Mouse (Mus musculus) layer of hippocampus, adult 8-10 months (tissue): ENCODE data around the gene Podn. TPM values are rescaled to one million over a fixed set of nuclear protein-coding genes. Genes with fewer than 3 reads are reported as not detected.
"Not testable (repeated sequence)": the region's sequence is repeated elsewhere in the genome, so short reads cannot be mapped to it uniquely, and the experiment has no call there.

Source experiments
- DNase-seq, 2 experiments: peaks; one replicate each; pipeline ENCODE4 v3.0.0; 2022; ENCODE audit warnings: low spot score in 2 of 2
- total RNA-seq, 4 experiments: library from RNA; stranded (reverse); gene quantifications; 2 replicates each; pipeline ENCODE4 v1.2.4; 2022

The Podn gene
- total RNA-seq, 4 experiments from 2014 or later, result 7.6 to 14.2 (median 10.4) TPM

DNA sequence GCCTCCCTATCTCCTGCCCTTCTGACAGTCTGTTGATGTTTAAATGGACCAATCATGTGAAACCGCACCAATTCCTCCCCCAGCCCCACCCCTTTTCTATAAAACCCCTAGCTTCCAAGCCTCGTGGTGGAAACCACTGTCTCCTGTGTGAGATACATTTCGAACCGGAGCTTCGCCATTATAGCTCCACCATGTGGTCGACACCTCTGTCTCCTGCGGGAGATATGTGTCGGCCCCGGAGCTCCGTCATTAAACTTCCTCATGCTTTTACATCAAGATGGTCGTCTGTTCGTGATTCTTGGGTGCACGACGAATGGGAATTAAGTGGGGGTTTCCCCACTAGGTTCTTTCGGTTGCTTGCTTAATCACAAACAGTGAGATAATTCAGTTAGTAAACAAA, 17.1 kb downstream of the Podn start:
- DNase-seq, result not testable (repeated sequence)

DNA sequence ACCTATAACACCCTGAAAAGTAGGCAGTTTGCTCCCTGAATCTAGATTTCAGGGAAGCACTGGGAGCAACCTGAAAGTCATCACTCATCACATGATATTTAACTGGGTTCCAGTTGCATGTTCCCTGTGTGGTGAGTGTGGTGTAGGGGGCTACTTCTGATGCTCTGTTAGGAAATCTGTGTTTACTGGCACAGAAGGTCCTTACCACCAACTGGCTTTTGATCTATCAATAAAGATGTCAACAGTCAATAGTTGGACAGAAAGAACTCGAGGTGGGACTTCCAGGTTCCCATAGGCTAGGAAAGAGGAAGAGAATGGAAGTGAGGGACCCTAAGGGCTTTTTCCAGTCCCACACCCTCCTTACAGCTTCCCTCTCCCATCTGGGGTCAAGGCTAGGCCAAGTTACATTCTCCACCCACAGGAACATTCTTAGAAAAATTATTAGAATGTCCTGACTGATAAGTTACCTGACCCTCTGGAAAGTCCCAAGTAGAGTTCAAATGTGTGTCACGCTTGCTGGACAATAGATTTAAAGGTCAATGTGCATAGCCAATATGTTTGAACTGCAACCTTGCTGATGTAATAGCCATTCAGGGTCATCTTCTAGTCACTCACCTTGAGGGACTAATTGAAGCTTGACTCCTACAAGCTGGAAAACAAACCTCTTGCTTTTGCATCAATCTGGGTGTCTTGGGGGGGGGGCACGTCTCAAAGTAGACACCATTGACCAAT, 18.9 kb downstream of the Podn start:
- no peak for DNase-seq

DNA sequence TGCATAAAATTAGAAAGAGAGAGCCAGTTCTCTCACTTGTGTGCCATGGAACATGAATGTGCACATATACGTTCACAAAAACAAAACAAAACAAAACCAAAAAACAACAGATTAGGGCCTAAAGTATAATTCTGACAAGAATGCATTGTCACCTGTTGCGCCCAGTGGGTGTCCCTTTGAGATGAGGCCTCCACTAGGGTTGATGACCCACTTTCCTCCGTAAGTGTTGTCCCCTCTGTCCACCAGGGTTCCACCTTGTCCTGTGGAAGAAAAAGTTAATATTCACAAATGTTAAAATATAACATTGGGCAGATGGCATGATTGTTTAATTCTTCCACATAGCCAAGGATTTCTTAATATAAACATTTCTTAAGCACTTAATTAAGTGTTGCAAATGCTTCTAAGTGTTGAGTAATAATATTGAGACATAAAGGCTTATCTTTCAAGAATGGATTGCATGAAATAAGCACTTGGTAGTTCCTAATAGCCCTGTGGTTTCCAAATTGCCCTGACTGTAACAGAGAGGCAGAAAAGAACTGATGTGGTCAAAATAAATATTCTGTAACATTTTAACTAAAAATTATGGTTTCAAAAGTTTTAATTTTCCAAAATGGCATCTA, 21.9 kb downstream of the Podn start:
- DNase-seq, result no peak

DNA sequence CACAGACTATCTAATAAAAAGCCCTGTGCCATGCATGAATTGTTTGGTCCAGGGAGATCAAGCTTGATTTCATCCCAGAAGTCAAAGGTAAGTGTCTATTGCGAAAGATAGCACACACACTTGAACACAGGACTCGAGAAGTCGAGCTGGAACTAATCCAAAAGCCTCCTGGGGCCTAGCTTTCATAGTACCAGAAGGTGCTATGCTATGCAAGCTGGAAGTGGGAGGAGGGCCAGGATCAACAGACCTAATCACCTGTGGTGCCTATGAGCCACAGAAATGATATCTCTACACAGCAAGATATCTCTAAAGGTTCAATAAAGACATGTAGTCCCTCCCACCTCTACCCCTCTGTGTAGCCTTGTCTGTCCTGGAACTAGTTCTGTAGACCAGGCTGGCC, 24.2 kb downstream of the Podn start:
- DNase-seq, result no peak

DNA sequence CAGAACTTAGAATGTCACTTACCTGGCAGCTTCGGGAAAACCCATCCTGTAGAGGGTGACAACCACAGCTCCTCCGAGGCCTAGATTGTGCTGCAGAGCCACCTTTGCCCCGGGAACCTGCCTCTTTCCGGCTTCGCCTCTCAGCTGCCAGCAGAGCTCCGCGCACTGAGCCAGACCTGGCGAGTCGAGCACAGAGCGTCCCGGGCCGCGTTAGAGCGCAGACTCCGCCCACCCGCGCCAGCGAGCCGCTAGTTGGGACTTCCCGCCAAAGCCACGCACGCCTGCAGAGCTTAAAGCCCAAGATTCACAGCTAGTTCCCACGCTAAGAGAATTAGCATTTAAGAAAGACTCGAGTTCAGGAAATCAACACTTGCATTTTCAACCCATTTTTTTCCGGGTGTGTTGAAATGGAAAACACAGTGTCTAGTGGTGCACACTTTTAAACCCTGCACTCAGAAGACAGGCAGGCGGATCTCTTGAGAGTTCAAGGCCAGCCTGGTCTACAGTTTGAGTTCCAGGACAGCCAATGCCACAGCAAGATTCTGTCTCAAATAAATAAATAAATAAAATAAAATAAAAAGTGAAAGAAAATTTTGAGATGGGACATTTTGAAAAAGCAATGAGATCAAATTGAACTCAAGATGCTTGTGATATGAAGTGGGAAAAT, 24.9 kb downstream of the Podn start:
- peak; percentile 88 to 91 for DNase-seq

DNA sequence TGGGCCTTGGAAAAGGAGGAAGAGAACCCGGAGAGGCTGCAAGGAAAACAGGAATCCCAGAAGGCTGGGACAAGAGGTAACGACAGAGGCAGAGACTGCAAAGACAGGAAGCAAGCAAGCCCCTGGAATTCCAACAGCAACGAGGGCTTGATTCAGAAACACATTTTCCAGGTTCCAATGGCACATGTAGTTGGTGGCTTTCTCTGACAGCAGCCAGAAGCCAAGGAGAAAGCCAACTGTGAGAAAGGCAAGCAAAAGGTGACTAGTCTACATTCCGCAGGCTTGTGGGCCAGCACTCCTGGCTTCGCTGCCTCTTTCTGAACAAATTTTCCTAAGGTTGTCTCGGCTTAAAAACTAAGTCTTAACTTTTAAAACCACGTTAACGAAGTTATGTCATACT, 25.5 kb downstream of the Podn start:
- DNase-seq, result no peak

DNA sequence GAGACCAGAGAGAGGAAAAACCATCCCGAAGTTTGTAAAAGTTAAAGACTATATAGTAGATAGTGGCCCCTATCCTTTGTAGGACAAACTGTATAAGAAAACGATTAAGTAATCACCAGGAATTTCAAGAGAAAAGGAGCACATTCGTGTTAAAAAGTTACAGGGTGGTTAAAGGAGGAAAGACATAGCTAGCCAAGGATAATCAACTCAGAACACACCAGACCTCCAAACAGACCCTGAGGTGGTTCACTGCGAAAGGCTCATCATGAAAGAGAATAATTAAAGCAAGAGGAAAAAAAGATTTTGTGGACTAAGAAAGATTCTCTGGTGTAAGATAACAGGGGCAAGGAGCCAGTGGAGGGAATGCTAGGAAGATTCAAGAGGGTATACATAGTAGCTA, 26.0 kb downstream of the Podn start:
- no peak for DNase-seq

DNA sequence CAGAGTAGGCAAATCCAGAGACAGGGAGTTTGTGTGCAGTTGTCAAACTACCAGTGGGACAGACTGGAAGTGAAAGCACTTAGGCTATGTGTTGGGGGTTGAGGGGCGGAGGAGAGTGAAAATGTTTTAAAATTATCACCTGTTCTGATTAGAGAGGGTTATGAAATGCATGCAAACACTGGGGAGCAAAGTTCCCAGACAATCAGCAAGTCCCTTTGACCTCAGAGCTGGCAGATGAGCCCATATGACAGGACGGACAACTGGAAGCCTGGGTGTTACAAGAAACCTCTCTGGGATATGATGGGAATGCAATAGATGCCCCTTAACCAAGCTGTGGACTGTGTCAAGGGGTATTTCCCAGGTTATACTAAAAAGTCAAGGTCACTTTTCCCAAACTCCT, 28.2 kb downstream of the Podn start:
- DNase-seq, result no peak

DNA sequence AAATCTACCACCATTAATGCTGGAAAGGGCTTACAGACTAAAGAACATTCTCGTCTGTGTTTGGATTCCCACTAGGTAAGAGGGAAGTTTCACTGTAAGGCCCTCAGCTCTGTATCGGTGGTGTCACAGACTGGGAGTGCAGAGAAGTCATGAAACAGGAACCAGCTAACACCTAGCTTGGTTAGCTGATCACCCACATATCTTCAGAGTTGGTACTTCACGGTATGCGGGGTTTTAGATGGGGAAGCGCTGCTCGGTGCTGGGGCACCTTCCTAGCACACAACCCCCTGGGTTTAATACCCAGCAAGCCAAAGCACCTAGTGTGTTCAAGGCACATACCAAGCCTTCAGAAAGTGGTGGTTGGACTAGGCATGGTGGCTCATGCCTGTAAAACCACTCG, 29.0 kb downstream of the Podn start:
- DNase-seq, result no peak

DNA sequence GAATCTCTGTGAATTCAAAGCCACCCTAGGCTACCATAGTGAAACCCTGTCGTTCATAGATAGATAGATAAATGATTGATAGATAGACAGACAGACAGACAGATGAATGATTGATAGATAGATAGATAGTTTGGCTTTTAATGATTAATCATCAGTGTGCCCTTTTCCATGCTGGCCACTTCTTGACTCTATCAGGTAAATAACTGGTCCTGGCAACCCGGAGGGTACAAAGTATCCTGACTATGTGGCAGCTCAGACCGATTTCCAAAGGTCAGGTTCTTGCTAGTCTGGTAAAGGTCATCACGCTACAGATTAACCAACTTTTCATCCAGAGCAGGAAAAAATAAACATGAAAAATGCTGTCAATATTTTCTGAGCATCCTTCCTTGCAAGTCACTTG, 29.7 kb downstream of the Podn start:
- no peak for DNase-seq

DNA sequence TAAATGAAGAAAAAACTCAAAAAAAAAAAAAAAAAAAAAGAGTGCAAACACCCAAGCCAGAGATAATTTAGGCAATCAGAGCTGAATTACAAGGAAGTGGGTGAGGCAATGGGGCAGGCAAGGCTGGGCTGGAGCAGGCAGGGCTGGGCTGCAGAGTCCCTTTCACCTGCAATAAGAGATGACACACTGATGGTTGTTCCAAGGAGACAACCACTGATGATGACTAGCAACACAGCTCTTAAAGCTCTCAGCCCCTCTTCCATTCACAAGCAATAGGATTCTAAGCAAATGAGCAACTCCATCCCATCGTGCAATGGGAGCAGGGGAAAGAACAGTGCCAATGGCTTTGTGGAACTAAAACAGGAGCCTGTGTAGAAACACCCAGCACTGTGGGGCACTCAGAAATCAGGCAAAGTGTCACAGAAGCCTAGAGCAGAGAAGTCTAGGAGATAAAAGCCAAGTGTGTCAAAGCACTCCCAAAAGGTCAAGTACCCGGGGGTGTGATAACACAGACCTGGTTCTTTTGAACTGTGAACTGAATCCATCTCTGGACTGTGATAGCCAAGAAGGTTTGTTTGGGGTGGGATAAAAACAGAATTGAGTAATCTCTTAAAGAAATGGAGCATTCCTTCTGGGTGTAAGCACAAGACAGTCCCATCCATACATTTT, 30.9 kb downstream of the Podn start:
- DNase-seq, result no peak

DNA sequence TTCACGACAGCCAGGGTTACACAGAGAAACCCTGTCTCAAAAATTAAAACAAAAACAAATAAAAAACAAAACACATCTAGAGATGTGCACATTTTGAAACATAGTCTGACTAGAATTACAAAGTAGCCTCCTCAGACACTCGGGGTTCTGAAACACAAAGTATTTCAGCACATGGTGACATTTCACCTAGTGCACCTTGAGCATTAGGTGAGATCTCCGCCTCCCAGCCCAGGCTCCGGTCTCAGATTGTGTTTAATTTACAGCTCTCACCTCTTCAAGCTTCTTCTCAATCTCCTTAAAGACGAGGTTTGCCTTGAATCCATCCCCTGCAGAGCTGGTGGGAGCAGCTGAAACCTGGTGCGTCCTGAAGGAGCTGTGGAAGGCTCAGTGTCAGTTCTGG, 32.6 kb downstream of the Podn start:
- DNase-seq, result no peak

DNA sequence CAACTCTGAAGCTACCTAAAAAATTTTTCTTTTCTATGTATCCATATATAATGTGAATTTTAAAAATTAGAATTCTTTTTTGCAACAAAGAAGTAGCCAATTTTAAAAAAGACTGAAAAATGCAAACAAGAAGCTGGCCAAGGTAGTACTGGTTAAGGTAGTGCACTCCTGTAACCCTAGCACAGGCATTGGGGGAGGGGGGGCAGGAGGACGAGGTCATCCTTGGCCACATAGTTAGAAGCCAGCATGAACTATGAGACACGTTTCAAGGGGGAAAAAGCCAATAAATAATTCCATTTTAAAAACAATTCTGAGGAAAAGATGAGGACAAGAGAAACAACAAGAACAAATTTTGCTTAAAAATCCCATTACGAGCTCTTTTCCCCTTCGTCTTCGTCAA, 33.7 kb downstream of the Podn start:
- no peak for DNase-seq

DNA sequence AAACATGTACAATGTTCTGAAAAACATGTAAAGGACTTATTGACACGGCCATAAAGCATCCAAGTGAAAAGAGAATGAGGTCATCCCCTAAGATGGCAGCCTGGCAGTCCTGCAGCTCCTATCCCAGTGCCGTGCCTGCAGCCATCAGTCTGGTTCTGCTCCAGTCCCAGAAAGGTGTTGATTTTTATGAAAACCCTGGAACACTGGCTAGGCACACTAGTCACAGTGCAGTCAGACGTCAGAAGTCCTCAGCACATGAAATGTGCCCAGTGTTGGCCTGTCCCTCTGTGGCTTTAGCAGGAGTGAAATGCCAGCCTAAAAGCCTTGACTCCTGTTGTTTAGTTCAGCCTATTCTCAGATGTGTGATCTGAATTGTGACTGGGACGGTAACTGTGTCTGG, 35.5 kb downstream of the Podn start:
- DNase-seq, result no peak

DNA sequence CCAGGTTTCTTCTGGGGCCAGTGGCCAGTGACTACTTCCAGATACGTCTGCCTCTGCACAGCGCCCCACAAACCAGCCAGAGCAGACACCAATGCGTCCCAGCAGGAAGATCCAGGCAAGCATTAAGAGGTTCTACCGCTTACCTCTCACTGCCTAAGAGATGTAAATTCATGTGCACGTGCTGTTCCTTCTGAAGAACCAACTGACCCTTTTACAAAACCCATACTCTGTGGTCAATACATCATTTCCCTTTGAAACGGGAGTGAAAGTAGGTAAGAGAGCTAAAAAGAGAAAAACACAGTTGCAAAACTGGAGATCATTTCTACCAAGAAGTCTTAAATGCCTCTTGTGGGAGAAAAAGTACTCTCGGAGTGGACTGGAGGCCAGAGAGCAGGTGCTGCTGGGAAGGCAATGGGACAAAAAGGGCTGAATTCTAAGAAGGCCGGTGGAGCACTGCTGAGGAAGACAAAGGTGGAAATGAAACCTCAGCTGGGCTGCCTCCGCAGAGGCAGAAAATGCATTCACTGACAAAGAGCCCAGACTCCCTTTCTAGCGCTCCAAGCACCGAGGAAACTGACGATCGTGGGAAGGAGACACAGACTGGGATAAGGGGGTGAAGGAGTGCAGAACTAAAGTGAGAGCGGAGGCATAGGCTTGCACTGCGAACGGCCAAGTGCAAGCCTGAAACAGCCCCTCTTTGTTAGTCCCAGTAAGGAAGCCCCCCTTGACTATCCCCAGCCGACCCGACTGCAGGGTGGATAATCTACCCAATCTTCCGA, 36.5 kb downstream of the Podn start:
- DNase-seq, result no peak

DNA sequence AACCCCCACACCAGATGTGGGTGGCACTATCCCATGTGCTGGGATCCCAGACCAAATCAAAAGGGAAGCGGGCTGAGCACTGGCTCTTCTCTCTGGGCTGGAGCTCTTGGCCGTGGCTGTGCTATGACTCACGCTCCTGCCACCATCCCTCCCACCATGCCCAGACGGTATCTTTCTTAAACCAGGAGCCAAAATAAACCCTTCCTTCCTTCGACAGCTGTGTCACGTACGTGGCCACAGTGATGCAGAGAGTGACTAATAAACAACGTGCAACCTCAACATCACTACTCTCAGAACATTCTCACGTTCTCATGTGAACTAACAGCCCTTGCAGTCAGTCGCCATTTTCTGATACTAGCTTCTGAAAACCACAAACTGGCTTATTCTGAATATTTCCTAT, 38.1 kb downstream of the Podn start:
- peak in 1 of 2 experiments; percentile 23 for DNase-seq

DNA sequence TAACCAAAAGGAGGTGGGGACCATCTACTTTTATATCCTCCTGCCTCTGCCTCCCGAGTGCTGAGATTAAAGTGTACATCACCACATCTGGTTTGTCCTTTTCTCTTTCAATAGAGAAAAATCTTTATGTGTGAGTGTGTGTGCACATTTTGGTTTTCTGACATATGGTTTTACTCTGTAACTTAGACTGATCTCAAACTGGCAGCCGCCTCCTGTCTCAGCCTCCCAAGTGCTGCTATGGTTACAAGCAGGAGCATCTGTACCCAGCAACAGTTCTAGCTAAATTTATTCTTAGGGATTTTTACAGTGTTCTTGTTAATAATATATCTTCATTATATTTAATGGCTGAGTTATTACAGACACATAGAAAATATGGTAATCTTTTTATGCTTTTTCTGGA, 39.0 kb downstream of the Podn start:
- DNase-seq, result no peak

DNA sequence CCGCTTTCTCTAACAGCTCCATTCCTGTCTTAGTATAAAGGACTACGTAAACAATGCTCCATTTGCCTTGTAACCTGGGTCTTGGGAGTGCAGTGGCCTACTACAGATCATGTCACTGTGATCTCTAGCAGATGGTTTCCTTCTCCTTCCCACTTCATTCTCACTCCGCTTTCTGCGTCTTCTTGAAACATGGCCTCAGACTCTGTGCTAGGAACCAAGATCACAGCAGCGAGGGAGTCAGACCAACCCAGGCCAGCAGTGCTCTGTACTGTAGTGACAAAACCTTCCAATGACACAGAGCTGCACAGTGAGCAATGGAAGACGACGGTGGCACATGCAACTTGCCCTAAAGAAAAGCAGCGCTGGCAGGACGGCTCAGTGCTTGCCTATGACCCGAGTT, 40.4 kb downstream of the Podn start:
- DNase-seq, result no peak

DNA sequence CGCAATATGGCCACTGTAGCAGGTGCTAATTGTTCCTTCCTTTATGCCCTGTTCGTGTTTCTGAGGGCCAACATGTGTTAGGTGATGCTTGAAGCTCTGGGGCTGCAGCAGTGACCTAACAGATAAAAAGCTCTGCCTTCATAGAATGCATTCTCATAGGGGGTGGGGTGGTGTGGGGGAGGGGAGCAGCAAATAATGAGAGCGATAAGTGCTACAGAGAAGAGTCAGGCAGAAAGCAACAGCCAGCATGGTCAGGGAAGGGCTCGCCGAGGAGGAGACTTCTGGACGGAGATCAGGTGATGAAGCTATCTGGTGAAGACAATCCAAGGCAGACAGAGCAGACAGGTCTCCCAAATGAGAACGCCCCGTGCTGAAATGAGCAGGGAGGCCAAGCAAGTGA, 43.6 kb downstream of the Podn start:
- no peak for DNase-seq

DNA sequence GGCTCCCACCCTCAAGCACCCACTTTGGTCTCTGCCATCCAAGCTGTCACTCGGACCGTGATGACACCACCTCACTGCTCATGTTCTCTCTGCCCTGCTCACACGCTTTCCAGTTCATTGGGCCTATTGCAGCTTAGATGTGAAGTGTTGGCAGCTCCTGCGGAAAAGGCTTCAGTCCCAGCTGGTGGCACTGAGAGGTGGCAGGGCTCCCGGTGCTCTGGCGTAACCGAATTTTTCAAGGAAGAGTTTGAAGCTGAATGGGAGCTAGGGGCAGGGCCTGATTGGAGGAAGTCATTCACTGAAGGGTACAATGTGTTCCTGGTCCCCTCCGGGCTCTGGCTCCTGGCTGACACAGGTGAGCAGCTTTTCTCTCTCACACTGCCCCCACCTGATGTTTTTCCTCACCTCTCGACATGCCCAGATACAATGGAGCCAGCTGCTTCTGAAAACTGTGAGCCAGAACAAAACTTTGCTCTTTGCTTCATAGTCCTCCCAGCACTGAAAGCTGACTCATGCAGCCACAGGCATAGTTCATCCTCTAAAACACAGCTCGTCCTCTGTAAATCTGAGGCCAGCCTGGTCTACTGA, 44.5 kb downstream of the Podn start:
- peak in 1 of 2 experiments; percentile 46 for DNase-seq

DNA sequence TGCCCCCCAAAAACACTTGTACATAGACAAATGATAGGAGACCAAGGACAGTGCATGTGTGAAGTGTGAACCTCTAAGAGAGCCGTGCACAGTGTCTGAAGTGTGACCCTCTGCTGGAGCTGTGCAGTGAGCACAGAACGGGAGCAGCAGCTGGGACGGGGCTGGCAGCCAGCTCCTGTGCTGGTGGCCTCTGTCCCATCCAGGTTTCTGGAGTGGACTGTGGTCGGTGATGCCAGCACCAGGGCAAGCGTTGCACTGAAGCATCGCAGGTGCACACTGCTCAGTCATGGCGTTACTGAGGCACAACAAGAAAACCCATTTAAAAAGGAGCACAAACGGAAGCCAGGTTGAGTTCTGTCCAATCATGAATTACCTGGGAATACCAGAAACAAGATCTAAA, 50.1 kb downstream of the Podn start:
- no peak for DNase-seq
